Mouse (Mus musculus) heart, embryonic 13.5 days (tissue): ENCODE measurements around the gene Gm3532. TPM values are rescaled to one million over a fixed set of nuclear protein-coding genes. Genes with fewer than 3 reads are reported as not detected.
"Not testable (repeated sequence)": the region's sequence is repeated elsewhere in the genome, so short reads cannot be mapped to it uniquely, and the experiment has no call there.

Source experiments
- ATAC-seq: fragments of 200-750 bp; cut with Nextera tagmentation; 2 replicates; pipeline ENCODE4 v1.8.0; 2017; ENCODE audit warnings: moderate TSS enrichment; ENCODE audit not compliant: insufficient number of reproducible peaks, low FRiP score, low TSS enrichment; ENCODE audit errors: extremely low read depth
- H3K27ac ChIP-seq: fragments of 300-500 bp; sonication (generic); replicated peaks from 2 replicates; pipeline ENCODE4 v1.5.1; 2015; ENCODE audit warnings: moderate library complexity, mild to moderate bottlenecking, inconsistent platforms
- H3K27me3 ChIP-seq: fragments of 300-500 bp; sonication (generic); replicated peaks from 2 replicates; pipeline ENCODE4 v1.6.1; 2015; ENCODE audit warnings: mild to moderate bottlenecking, inconsistent platforms
- H3K36me3 ChIP-seq: fragments of 300-500 bp; sonication (generic); 2 replicates; pipeline ENCODE4 v1.6.1; 2015; ENCODE audit warnings: mild to moderate bottlenecking, inconsistent platforms
- H3K4me1 ChIP-seq: fragments of 300-500 bp; sonication (generic); 2 replicates; pipeline ENCODE4 v1.6.1; 2015; ENCODE audit warnings: inconsistent platforms
- H3K4me2 ChIP-seq: fragments of 300-500 bp; sonication (generic); 2 replicates; pipeline ENCODE4 v1.6.1; 2015; ENCODE audit warnings: inconsistent platforms, mild to moderate bottlenecking, moderate library complexity
- H3K4me3 ChIP-seq: fragments of 300-500 bp; sonication (generic); 2 replicates; pipeline ENCODE4 v1.5.1; 2015; ENCODE audit warnings: moderate library complexity, mild to moderate bottlenecking, inconsistent platforms
- H3K9ac ChIP-seq: fragments of 300-500 bp; sonication (generic); 2 replicates; pipeline ENCODE4 v1.6.1; 2015; ENCODE audit warnings: inconsistent platforms, mild to moderate bottlenecking, moderate library complexity
- H3K9me3 ChIP-seq: fragments of 300-500 bp; sonication (generic); 2 replicates; pipeline ENCODE4 v1.6.1; 2016; ENCODE audit warnings: inconsistent platforms
- WGBS: fragments of 180-500 bp; shearing (Covaris S2); methylation state at CpG from one replicate; pipeline ENCODE4 v1.1.7; 2015; ENCODE audit warnings: mixed read lengths; 5-methylcytosine and 5-hydroxymethylcytosine counted together
- polyA plus RNA-seq: library from polyadenylated mRNA; unstranded; fragments of >200 nt; fragmentation: Nextera tagmentation; extraction: Ambion mirVana; gene quantifications from 2 replicates; pipeline ENCODE4 v1.2.1, GENCODE M21; 2015

Gene Gm3532
- polyA plus RNA-seq = not detected in 2 replicates

- H3K27ac ChIP-seq, ATAC-seq, H3K4me1 ChIP-seq, H3K4me2 ChIP-seq, H3K4me3 ChIP-seq, H3K36me3 ChIP-seq, H3K27me3 ChIP-seq, H3K9ac ChIP-seq, H3K9me3 ChIP-seq: not testable (repeated sequence)
- no CpG with 5 or more reads among the region's 2 CpGs for WGBS
Observed at GRCm38 (mm10) chr14:5538196-5538595, at the start of gene Gm3532. TSS of gene Gm3532 (plus strand) at chr14:5538496.

- H3K27me3 ChIP-seq, H3K4me2 ChIP-seq, H3K27ac ChIP-seq, H3K9ac ChIP-seq, H3K9me3 ChIP-seq, H3K36me3 ChIP-seq, H3K4me1 ChIP-seq, H3K4me3 ChIP-seq, ATAC-seq: not testable (repeated sequence)
- no CpG with 5 or more reads among the region's 35 CpGs for WGBS
Observed at GRCm38 (mm10) chr14:5501374-5501773, 36.9 kb upstream of the Gm3532 start, which contains the start of gene Gm3488. TSS of gene Gm3488 (plus strand) at chr14:5501674.

Other genes with a start within 250 kb of the Gm3532 start
- not detected in 2 replicates for gene Gm3542, start 203.6 kb upstream of the Gm3532 start, polyA plus RNA-seq
- gene Gm3500, start 149.4 kb upstream of the Gm3532 start, polyA plus RNA-seq = not detected in 2 replicates
- gene Gm3194, start 83.0 kb upstream of the Gm3532 start, polyA plus RNA-seq = 0.33 and 0.44 TPM in 2 replicates
- not detected in 2 replicates for gene Gm8246, start 60.7 kb upstream of the Gm3532 start, polyA plus RNA-seq
- not detected in 2 replicates for gene Gm3187, start 54.3 kb upstream of the Gm3532 start, polyA plus RNA-seq
- gene Gm3488, start 36.8 kb upstream of the Gm3532 start, polyA plus RNA-seq = 0.83 and 0.85 TPM in 2 replicates
- gene Gm8265, start 94.5 kb downstream of the Gm3532 start, polyA plus RNA-seq = not detected in 2 replicates
- gene Gm9603, start 149.0 kb downstream of the Gm3532 start, polyA plus RNA-seq = not detected in 2 replicates
- not detected in 2 replicates for gene Gm3373, start 203.1 kb downstream of the Gm3532 start, polyA plus RNA-seq